Mouse (Mus musculus): ENCODE measurements around the gene Zmat5.

The Zmat5 gene

GRCm38 (mm10) chr11:4737682-4738081 is 33.2 kb downstream of the Zmat5 start:
- no peak for DNase-seq (ENCODE audit: low spot score)

- no peak for DNase-seq (ENCODE audit: low spot score)
These were observed 34.2 kb downstream of the Zmat5 start for GRCm38 (mm10) chr11:4738719-4739118.

GRCm38 (mm10) chr11:4740785-4741184 is 36.3 kb downstream of the Zmat5 start:
- no peak for DNase-seq (ENCODE audit: low spot score)

GRCm38 (mm10) chr11:4744691-4745090 is 40.2 kb downstream of the Zmat5 start:
- no peak for DNase-seq (ENCODE audit: low spot score)

- DNase-seq (ENCODE audit: low spot score): no peak
These were observed 41.5 kb downstream of the Zmat5 start for GRCm38 (mm10) chr11:4745969-4746368.

- DNase-seq (ENCODE audit: low spot score): no peak
These were observed 42.3 kb downstream of the Zmat5 start, which contains the start of gene Cabp7 for GRCm38 (mm10) chr11:4746733-4747132. Gene Cabp7 (minus strand): TSS chr11:4746778.

GRCm38 (mm10) chr11:4747285-4747684 is 42.8 kb downstream of the Zmat5 start:
- no peak for DNase-seq (ENCODE audit: low spot score)

- no peak for DNase-seq (ENCODE audit: low spot score)
These were observed 45.8 kb downstream of the Zmat5 start for GRCm38 (mm10) chr11:4750263-4750662.

- no peak for DNase-seq (ENCODE audit: low spot score)
These were observed 48.4 kb downstream of the Zmat5 start for GRCm38 (mm10) chr11:4752836-4753235.

- no peak for DNase-seq (ENCODE audit: low spot score)
These were observed 49.6 kb downstream of the Zmat5 start for GRCm38 (mm10) chr11:4754036-4754435.

- DNase-seq (ENCODE audit: low spot score): no peak
These were observed 50.4 kb downstream of the Zmat5 start for GRCm38 (mm10) chr11:4754867-4755266.

- DNase-seq (ENCODE audit: low spot score): no peak
These were observed 52.0 kb downstream of the Zmat5 start for GRCm38 (mm10) chr11:4756460-4756859.

GRCm38 (mm10) chr11:4756984-4757788 is 52.7 kb downstream of the Zmat5 start:
- DNase-seq (ENCODE audit: low spot score): no peak

- DNase-seq (ENCODE audit: low spot score): no peak
These were observed 53.3 kb downstream of the Zmat5 start for GRCm38 (mm10) chr11:4757789-4758158.

GRCm38 (mm10) chr11:4760438-4760837 is 56.0 kb downstream of the Zmat5 start:
- DNase-seq (ENCODE audit: low spot score): no peak

- DNase-seq (ENCODE audit: low spot score): no peak
These were observed 57.5 kb downstream of the Zmat5 start for GRCm38 (mm10) chr11:4761991-4762390.

GRCm38 (mm10) chr11:4762511-4762910 is 58.0 kb downstream of the Zmat5 start:
- no peak for DNase-seq (ENCODE audit: low spot score)

GRCm38 (mm10) chr11:4763631-4764030 is 59.2 kb downstream of the Zmat5 start:
- no peak for DNase-seq (ENCODE audit: low spot score)

GRCm38 (mm10) chr11:4764476-4764875 is 60.0 kb downstream of the Zmat5 start:
- DNase-seq (ENCODE audit: low spot score): no peak

GRCm38 (mm10) chr11:4768399-4768798 is 63.9 kb downstream of the Zmat5 start:
- no peak for DNase-seq (ENCODE audit: low spot score)

- no peak for DNase-seq (ENCODE audit: low spot score)
These were observed 64.8 kb downstream of the Zmat5 start for GRCm38 (mm10) chr11:4769293-4769692.

GRCm38 (mm10) chr11:4769881-4770280 is 65.4 kb downstream of the Zmat5 start:
- DNase-seq (ENCODE audit: low spot score): no peak

GRCm38 (mm10) chr11:4771756-4772155 is 67.3 kb downstream of the Zmat5 start:
- DNase-seq (ENCODE audit: low spot score): no peak

- DNase-seq (ENCODE audit: low spot score): peak; percentile 37
These were observed 68.4 kb downstream of the Zmat5 start for GRCm38 (mm10) chr11:4772925-4773324.

Data from T-cell, adult 2 months (primary cell).